Mouse (Mus musculus) cerebellum, adult 2 months (tissue): Measurements from ENCODE around the gene 1700024P04Rik. TPM values are rescaled to one million over a fixed set of nuclear protein-coding genes. Genes with fewer than 3 reads are reported as not detected.

Experiments used
- DNase-seq, 2 experiments: peaks; one replicate each; pipeline ENCODE4 v3.0.0; 2021
- H3K27ac ChIP-seq: fragments of 200-500 bp; 2 replicates; pipeline ENCODE4 v1.5.1; 2012; ENCODE audit warnings: low read length, control low read depth, inconsistent platforms; ENCODE audit not compliant: insufficient read depth
- H3K27me3 ChIP-seq: fragments of 200-500 bp; 2 replicates; pipeline ENCODE4 v1.6.1; 2012; ENCODE audit warnings: inconsistent platforms, mild to moderate bottlenecking, low read length, moderate library complexity; ENCODE audit not compliant: control insufficient read depth, insufficient read depth
- H3K4me1 ChIP-seq: fragments of 200-500 bp; 2 replicates; pipeline ENCODE4 v1.6.1; 2011; ENCODE audit warnings: low read length; ENCODE audit not compliant: control insufficient read depth, insufficient read depth
- H3K4me3 ChIP-seq: fragments of 200-500 bp; replicated peaks from 2 replicates; pipeline ENCODE3; 2011; ENCODE audit warnings: mild to moderate bottlenecking, low read depth, low read length, control low read depth; ENCODE audit not compliant: insufficient read depth
- CTCF ChIP-seq: fragments of 200-500 bp; IDR thresholded peaks from 2 replicates; pipeline ENCODE4 v1.5.1; 2011; ENCODE audit warnings: low read depth, mild to moderate bottlenecking, control low read depth, low read length, moderate library complexity, borderline replicate concordance; ENCODE audit not compliant: insufficient read depth
- POLR2A ChIP-seq: fragments of 200-500 bp; IDR thresholded peaks from 2 replicates; pipeline ENCODE4 v1.6.1; 2011; ENCODE audit warnings: low read length, control low read depth, borderline replicate concordance; ENCODE audit not compliant: insufficient read depth
- WGBS: fragments of 180-500 bp; shearing (Covaris S2); methylation state at CpG from one replicate; pipeline ENCODE4 v1.1.7; 2018; 5-methylcytosine and 5-hydroxymethylcytosine counted together
- polyA plus RNA-seq: library from polyadenylated mRNA; depleted of rRNA; stranded (reverse); fragments of >200 nt; gene quantifications from 2 replicates; pipeline ENCODE4 v1.2.3, GENCODE M21; 2012; rRNA removed

1700024P04Rik gene
- polyA plus RNA-seq, result not detected in 2 replicates

GRCm38 (mm10) chr13:98984465-98984864 lies at the start of gene 1700024P04Rik:
1700024P04Rik (minus strand) TSS chr13:98984565.
- Histone ChIP-seq H3K4me1 (no peaks in the 10 kb centered on the region), H3K27me3 (no peaks in the 10 kb centered on the region), H3K27ac (no peak within 1 kb of the TSS), H3K4me3 (no peak within 1 kb of the TSS)
- no peak for DNase-seq
- no peak for TF ChIP-seq POLR2A
- no peak for TF ChIP-seq CTCF
- 50% methylated on average over 2 of the region's 2 CpGs for WGBS

- WGBS, result 80% methylated on average over 11 of the region's 11 CpGs
- DNase-seq, result no peak
- no peak overlapping the region for H3K27ac ChIP-seq
- no peak overlapping the region for H3K4me3 ChIP-seq
- no peaks in the 10 kb centered on the region for H3K4me1 ChIP-seq
- TF ChIP-seq POLR2A, result no peak
- TF ChIP-seq CTCF, result no peak
- H3K27me3 ChIP-seq, result no peaks in the 10 kb centered on the region
These were observed 47.2 kb upstream of the 1700024P04Rik start for GRCm38 (mm10) chr13:99031223-99032216.

GRCm38 (mm10) chr13:99030579-99031200 lies 46.3 kb upstream of the 1700024P04Rik start:
- TF ChIP-seq POLR2A (no peak), CTCF (no peak)
- H3K27me3 ChIP-seq, result no peaks in the 10 kb centered on the region
- H3K4me3 ChIP-seq, result no peak overlapping the region
- H3K27ac ChIP-seq, result no peak overlapping the region
- no peak for DNase-seq
- 37% methylated on average over 15 of the region's 15 CpGs for WGBS
- H3K4me1 ChIP-seq, result no peaks in the 10 kb centered on the region

GRCm38 (mm10) chr13:99025268-99025667 lies 40.9 kb upstream of the 1700024P04Rik start:
- no peaks in the 10 kb centered on the region; the same call in 1 of the 2 replicates for H3K27me3 ChIP-seq
- no peaks in the 10 kb centered on the region for H3K4me1 ChIP-seq
- no peak for DNase-seq
- TF ChIP-seq CTCF (no peak), POLR2A (no peak)
- no peak overlapping the region for H3K4me3 ChIP-seq
- 88% methylated on average over 5 of the region's 5 CpGs for WGBS
- no peak overlapping the region for H3K27ac ChIP-seq

GRCm38 (mm10) chr13:99022036-99022435 lies 37.7 kb upstream of the 1700024P04Rik start:
- no peak for DNase-seq
- TF ChIP-seq CTCF, result no peak
- TF ChIP-seq POLR2A, result no peak
- no peaks in the 10 kb centered on the region for H3K4me1 ChIP-seq
- no peaks in the 10 kb centered on the region; the same call in 1 of the 2 replicates for H3K27me3 ChIP-seq
- WGBS, result 88% methylated on average over 7 of the region's 7 CpGs
- no peak overlapping the region for H3K27ac ChIP-seq
- no peak overlapping the region for H3K4me3 ChIP-seq

GRCm38 (mm10) chr13:99021181-99021580 lies 36.8 kb upstream of the 1700024P04Rik start:
- Histone ChIP-seq H3K4me3 (no peak overlapping the region), H3K27ac (no peak overlapping the region), H3K4me1 (no peaks in the 10 kb centered on the region), H3K27me3 (no peaks in the 10 kb centered on the region; the same call in 1 of the 2 replicates)
- DNase-seq, result no peak
- WGBS, result 44% methylated on average over 6 of the region's 6 CpGs
- TF ChIP-seq CTCF, result no peak
- no peak for TF ChIP-seq POLR2A

- DNase-seq, result no peak
- H3K27ac ChIP-seq, result no peak overlapping the region
- 88% methylated on average over 11 of the region's 11 CpGs for WGBS
- H3K4me1 ChIP-seq, result no peaks in the 10 kb centered on the region
- H3K4me3 ChIP-seq, result no peak overlapping the region
- no peak for TF ChIP-seq POLR2A
- TF ChIP-seq CTCF, result no peak
- H3K27me3 ChIP-seq, result no peaks in the 10 kb centered on the region; the same call in 1 of the 2 replicates
These were observed 35.7 kb upstream of the 1700024P04Rik start for GRCm38 (mm10) chr13:99019831-99020669.
